Mouse (Mus musculus): Measurements from ENCODE around the gene Nfatc4. TPM values are rescaled to one million over a fixed set of nuclear protein-coding genes. Genes with fewer than 3 reads are reported as not detected.
A peak's percentile ranks its signal among the peaks of the same experiment; 100 is the strongest.

Nfatc4 gene
- polyA plus RNA-seq, 1 experiment from 2014 or later, result 17.0 TPM

- ATAC-seq, result no peak
- Histone ChIP-seq H3K4me1 (no peaks in the 10 kb centered on the region), H3K36me3 (ENCODE audit: poor library complexity, severe bottlenecking) (no peaks in the 10 kb centered on the region), H3K4me2 (no peak overlapping the region), H3K27me3 (no peaks in the 10 kb centered on the region), H3K27ac (no peak overlapping the region), H3K4me3 (no peak overlapping the region), H3K9me3 (replicated peaks) (no peaks in the 10 kb centered on the region), H3K9ac (no peak overlapping the region)
- WGBS, result 65% methylated on average over 4 of the region's 4 CpGs
Observed at GRCm38 (mm10) chr14:55840853-55841366, 18.0 kb downstream of the Nfatc4 start.

- no peak overlapping the region for H3K9ac ChIP-seq
- H3K27me3 ChIP-seq, result no peaks in the 10 kb centered on the region
- H3K4me2 ChIP-seq, result no peak overlapping the region
- WGBS, result 77% methylated on average over 4 of the region's 4 CpGs
- no peaks in the 10 kb centered on the region for H3K4me1 ChIP-seq
- no peak for ATAC-seq
- no peaks in the 10 kb centered on the region for H3K9me3 ChIP-seq (replicated peaks)
- no peak overlapping the region for H3K27ac ChIP-seq
- no peaks in the 10 kb centered on the region for H3K36me3 ChIP-seq (ENCODE audit: poor library complexity, severe bottlenecking)
- no peak overlapping the region for H3K4me3 ChIP-seq
Observed at GRCm38 (mm10) chr14:55842794-55843193, 19.9 kb downstream of the Nfatc4 start.

GRCm38 (mm10) chr14:55845506-55846294, 22.8 kb downstream of the Nfatc4 start:
- no peak overlapping the region for H3K4me2 ChIP-seq
- H3K27me3 ChIP-seq, result no peaks in the 10 kb centered on the region
- no peaks in the 10 kb centered on the region for H3K36me3 ChIP-seq (ENCODE audit: poor library complexity, severe bottlenecking)
- H3K9ac ChIP-seq, result no peak overlapping the region
- H3K4me3 ChIP-seq, result no peak overlapping the region
- no peak overlapping the region for H3K27ac ChIP-seq
- ATAC-seq, result no peak
- 82% methylated on average over 9 of the region's 9 CpGs for WGBS
- H3K9me3 ChIP-seq (replicated peaks), result no peaks in the 10 kb centered on the region
- no peaks in the 10 kb centered on the region for H3K4me1 ChIP-seq

GRCm38 (mm10) chr14:55850885-55851284, 27.9 kb downstream of the Nfatc4 start:
- Histone ChIP-seq H3K4me3 (no peak overlapping the region), H3K4me1 (peaks cover 32% of the 10 kb centered on the region), H3K9ac (no peak overlapping the region), H3K27me3 (no peaks in the 10 kb centered on the region), H3K36me3 (ENCODE audit: poor library complexity, severe bottlenecking) (no peaks in the 10 kb centered on the region), H3K4me2 (no peak overlapping the region), H3K9me3 (replicated peaks) (no peaks in the 10 kb centered on the region), H3K27ac (no peak overlapping the region)
- 70% methylated on average over 6 of the region's 6 CpGs for WGBS
- no peak for ATAC-seq

- Histone ChIP-seq H3K4me3 (peak overlapping the region; percentile 71), H3K27me3 (no peaks in the 10 kb centered on the region), H3K27ac (peak overlapping the region; percentile 89), H3K36me3 (ENCODE audit: poor library complexity, severe bottlenecking) (0 out of 2 replicates have a peak, but pooled peaks cover under 1% of the 10 kb centered on the region), H3K4me1 (peaks cover 51% of the 10 kb centered on the region), H3K4me2 (peak overlapping the region; percentile 90), H3K9ac (peak overlapping the region; percentile 85; the same call in 1 of the 2 replicates), H3K9me3 (replicated peaks) (no peaks in the 10 kb centered on the region)
- WGBS, result 2% methylated on average over 11 of the region's 11 CpGs
- ATAC-seq, result peak; percentile 76
Observed at GRCm38 (mm10) chr14:55852646-55853551, 30.0 kb downstream of the Nfatc4 start.

- H3K27me3 ChIP-seq, result no peaks in the 10 kb centered on the region
- H3K36me3 ChIP-seq (ENCODE audit: poor library complexity, severe bottlenecking), result 0 out of 2 replicates have a peak, but pooled peaks cover 8% of the 10 kb centered on the region
- peak within 1 kb of the TSS; percentile 85 for H3K9ac ChIP-seq
- H3K4me1 ChIP-seq, result peaks cover 57% of the 10 kb centered on the region
- ATAC-seq, result peak; percentile 85
- WGBS, result under 1% methylated on average over 28 of the region's 33 CpGs
- H3K4me2 ChIP-seq, result peak within 1 kb of the TSS; percentile 90
- H3K27ac ChIP-seq, result peak within 1 kb of the TSS; percentile 89
- H3K9me3 ChIP-seq (replicated peaks), result no peaks in the 10 kb centered on the region
- H3K4me3 ChIP-seq, result peak within 1 kb of the TSS; percentile 71
Observed at GRCm38 (mm10) chr14:55853621-55854285, 30.8 kb downstream of the Nfatc4 start, which contains the start of gene Nynrin. Gene Nynrin, plus strand, starts transcription at chr14:55854010.

GRCm38 (mm10) chr14:55854406-55855100, 31.6 kb downstream of the Nfatc4 start:
- peaks cover 63% of the 10 kb centered on the region for H3K4me1 ChIP-seq
- H3K9me3 ChIP-seq (replicated peaks), result no peaks in the 10 kb centered on the region
- H3K4me2 ChIP-seq, result peak overlapping the region; percentile 90
- 3% methylated on average over 9 of the region's 9 CpGs for WGBS
- no peaks in the 10 kb centered on the region for H3K27me3 ChIP-seq
- peak overlapping the region; percentile 85 for H3K9ac ChIP-seq
- ATAC-seq, result peak; percentile 36
- H3K36me3 ChIP-seq (ENCODE audit: poor library complexity, severe bottlenecking), result 0 out of 2 replicates have a peak, but pooled peaks cover 13% of the 10 kb centered on the region
- H3K27ac ChIP-seq, result peak overlapping the region; percentile 89
- H3K4me3 ChIP-seq, result peak overlapping the region; percentile 71

- H3K9me3 ChIP-seq (replicated peaks), result no peaks in the 10 kb centered on the region
- peak overlapping the region; percentile 85 for H3K9ac ChIP-seq
- peak overlapping the region; percentile 90 for H3K4me2 ChIP-seq
- no peaks in the 10 kb centered on the region for H3K27me3 ChIP-seq
- peaks cover 66% of the 10 kb centered on the region for H3K4me1 ChIP-seq
- 0 out of 2 replicates have a peak, but pooled peaks cover 13% of the 10 kb centered on the region for H3K36me3 ChIP-seq (ENCODE audit: poor library complexity, severe bottlenecking)
- peak; percentile 22 for ATAC-seq
- peak overlapping the region; percentile 89 for H3K27ac ChIP-seq
- peak overlapping the region; percentile 71 for H3K4me3 ChIP-seq
- WGBS, result 4% methylated on average over 4 of the region's 4 CpGs
Observed at GRCm38 (mm10) chr14:55855101-55855561, 32.2 kb downstream of the Nfatc4 start.

- 77% methylated on average over 4 of the region's 4 CpGs for WGBS
- ATAC-seq, result no peak
- no peaks in the 10 kb centered on the region for H3K27me3 ChIP-seq
- peaks cover 72% of the 10 kb centered on the region for H3K4me1 ChIP-seq
- H3K36me3 ChIP-seq (ENCODE audit: poor library complexity, severe bottlenecking), result 0 out of 2 replicates have a peak, but pooled peaks cover 13% of the 10 kb centered on the region
- H3K4me3 ChIP-seq, result no peak overlapping the region
- H3K27ac ChIP-seq, result no peak overlapping the region
- no peaks in the 10 kb centered on the region for H3K9me3 ChIP-seq (replicated peaks)
- H3K4me2 ChIP-seq, result peak overlapping the region; percentile 18
- peak overlapping the region; percentile 30; the same call in 1 of the 2 replicates for H3K9ac ChIP-seq
Observed at GRCm38 (mm10) chr14:55857588-55857987, 34.6 kb downstream of the Nfatc4 start.

- no peaks in the 10 kb centered on the region for H3K27me3 ChIP-seq
- no peaks in the 10 kb centered on the region for H3K9me3 ChIP-seq (replicated peaks)
- no peak overlapping the region for H3K27ac ChIP-seq
- H3K36me3 ChIP-seq (ENCODE audit: poor library complexity, severe bottlenecking), result peaks cover 46% of the 10 kb centered on the region
- H3K4me1 ChIP-seq, result peaks cover 41% of the 10 kb centered on the region
- ATAC-seq, result no peak
- H3K4me2 ChIP-seq, result no peak overlapping the region
- H3K4me3 ChIP-seq, result no peak overlapping the region
- H3K9ac ChIP-seq, result no peak overlapping the region
- 74% methylated on average over 6 of the region's 6 CpGs for WGBS
Observed at GRCm38 (mm10) chr14:55862186-55862585, 39.2 kb downstream of the Nfatc4 start.

- H3K36me3 ChIP-seq (ENCODE audit: poor library complexity, severe bottlenecking), result peaks cover 49% of the 10 kb centered on the region
- 0 out of 2 replicates have a peak overlapping the region, but pooled peaks have one; percentile 8 for H3K9ac ChIP-seq
- no peak overlapping the region for H3K27ac ChIP-seq
- H3K4me1 ChIP-seq, result peaks cover 33% of the 10 kb centered on the region
- 93% methylated on average over 10 of the region's 10 CpGs for WGBS
- H3K4me2 ChIP-seq, result no peak overlapping the region
- H3K9me3 ChIP-seq (replicated peaks), result no peaks in the 10 kb centered on the region
- no peaks in the 10 kb centered on the region for H3K27me3 ChIP-seq
- no peak overlapping the region for H3K4me3 ChIP-seq
- no peak for ATAC-seq
Observed at GRCm38 (mm10) chr14:55862970-55863369, 40.0 kb downstream of the Nfatc4 start.

Data from forebrain, embryonic 13.5 days (tissue).